ENCODE assay signal across 8 mouse cellular contexts in genomic region chr13:52582506-52582877, GRCm38 (mm10). TPM values are rescaled to one million over a fixed set of nuclear protein-coding genes. Genes with fewer than 3 reads are reported as not detected.
A peak's percentile ranks its signal among the peaks of the same experiment; 100 is the strongest.
DNase-seq lines count a peak whose midpoint lies in the region; ATAC-seq lines count a peak whose summit lies in the region.

No protein-coding gene starts in this region.

- 19% methylated on average over 9 of the region's 9 CpGs for WGBS in neural tube, embryonic 11.5 days
- 19% methylated on average over 9 of the region's 9 CpGs for WGBS in forebrain, embryonic 13.5 days
- WGBS in liver, embryonic 11.5 days: 17% methylated on average over 9 of the region's 9 CpGs

- H3K9me3 ChIP-seq in neural tube, embryonic 11.5 days (ENCODE audit: control insufficient read depth, low read length): no peaks in the 10 kb centered on the region
- no peaks in the 10 kb centered on the region for H3K9me3 ChIP-seq in forebrain, embryonic 13.5 days (replicated peaks)
- H3K9me3 ChIP-seq in liver, embryonic 11.5 days (ENCODE audit: control insufficient read depth, low read length): no peaks in the 10 kb centered on the region

- peaks cover 4% of the 10 kb centered on the region; the same call in 1 of the 2 replicates for H3K27me3 ChIP-seq in neural tube, embryonic 11.5 days (ENCODE audit: control insufficient read depth, insufficient read depth, low read length)
- peaks cover 46% of the 10 kb centered on the region for H3K27me3 ChIP-seq in forebrain, embryonic 13.5 days
- 0 out of 2 replicates have a peak, but pooled peaks cover 3% of the 10 kb centered on the region for H3K27me3 ChIP-seq in liver, embryonic 11.5 days (replicated peaks; ENCODE audit: control insufficient read depth, insufficient read depth, low read length)

- peak overlapping the region; percentile 83 for H3K4me2 ChIP-seq in neural tube, embryonic 11.5 days (ENCODE audit: low read depth)
- peak overlapping the region; percentile 96 for H3K4me2 ChIP-seq in forebrain, embryonic 13.5 days
- peak overlapping the region; percentile 86 for H3K4me2 ChIP-seq in liver, embryonic 11.5 days

- H3K27ac ChIP-seq in neural tube, embryonic 11.5 days (ENCODE audit: low read depth, low read length): no peak overlapping the region
- H3K27ac ChIP-seq in forebrain, embryonic 13.5 days: no peak overlapping the region
- H3K27ac ChIP-seq in liver, embryonic 11.5 days (ENCODE audit: low read depth, low read length): peak overlapping the region; percentile 78; the same call in 1 of the 2 replicates

- no peaks in the 10 kb centered on the region for H3K36me3 ChIP-seq in neural tube, embryonic 11.5 days (ENCODE audit: control insufficient read depth, insufficient read depth, low read length)
- no peaks in the 10 kb centered on the region for H3K36me3 ChIP-seq in forebrain, embryonic 13.5 days (ENCODE audit: poor library complexity, severe bottlenecking)
- H3K36me3 ChIP-seq in liver, embryonic 11.5 days (ENCODE audit: control insufficient read depth, insufficient read depth, low read length): no peaks in the 10 kb centered on the region

- no peak for ATAC-seq in neural tube, embryonic 11.5 days (ENCODE audit: insufficient read depth, low FRiP score, low TSS enrichment)
- no peak for ATAC-seq in forebrain, embryonic 13.5 days
- peak; percentile 39 for ATAC-seq in liver, embryonic 11.5 days (replicated peaks; ENCODE audit: low FRiP score)

- no peaks in the 10 kb centered on the region for H3K4me1 ChIP-seq in neural tube, embryonic 11.5 days (ENCODE audit: control insufficient read depth, insufficient read depth, low read length)
- H3K4me1 ChIP-seq in forebrain, embryonic 13.5 days: peaks cover 15% of the 10 kb centered on the region
- peaks cover 12% of the 10 kb centered on the region for H3K4me1 ChIP-seq in liver, embryonic 11.5 days (replicated peaks; ENCODE audit: control insufficient read depth, insufficient read depth, low read length)

- H3K4me3 ChIP-seq in neural tube, embryonic 11.5 days (ENCODE audit: low read depth, low read length): peak overlapping the region; percentile 52
- peak overlapping the region; percentile 58 for H3K4me3 ChIP-seq in forebrain, embryonic 13.5 days
- H3K4me3 ChIP-seq in liver, embryonic 11.5 days (ENCODE audit: low read depth, low read length): peak overlapping the region; percentile 66

- no peak for DNase-seq in neural tube, embryonic 11.5 days (ENCODE audit: low spot score)
- no peak for DNase-seq in neural tube, embryonic 10.5 days (ENCODE audit: extremely low spot score, low spot score)
- no peak for DNase-seq in liver, embryonic 11.5 days (ENCODE audit: low spot score)
- peak; percentile 27 for DNase-seq in retina, postnatal 1 day
- DNase-seq in urinary bladder, adult 2 months (ENCODE audit: low spot score): no peak
- no peak for DNase-seq in right cerebral cortex, postnatal 36 days (ENCODE audit: low spot score in 2 of 2)
- no peak for DNase-seq in frontal cortex, postnatal 25 days (ENCODE audit: low spot score in 2 of 2)

- no peak overlapping the region; the same call in 1 of the 2 replicates for H3K9ac ChIP-seq in neural tube, embryonic 11.5 days (ENCODE audit: low read length)
- 0 out of 2 replicates have a peak overlapping the region, but pooled peaks have one; percentile 68 for H3K9ac ChIP-seq in forebrain, embryonic 13.5 days
- H3K9ac ChIP-seq in liver, embryonic 11.5 days (ENCODE audit: low read depth, low read length): peak overlapping the region; percentile 72

RNA-seq across cellular contexts. Expression of gene Syk, which starts 0.5 kb away (rescaled TPM):
- polyA plus RNA-seq in neural tube, embryonic 11.5 days (2014; fragmentation: Nextera tagmentation; extraction: Ambion mirVana): 3.8 and 3.9 TPM in 2 replicates
- 0.81 and 1.1 TPM in 2 replicates for polyA plus RNA-seq in forebrain, embryonic 13.5 days (2015; fragmentation: Nextera tagmentation; extraction: Ambion mirVana)
- polyA plus RNA-seq in liver, embryonic 11.5 days (2014; fragmentation: Nextera tagmentation; extraction: Ambion mirVana): 10.1 and 10.7 TPM in 2 replicates
- 4.1 and 5.0 TPM in 2 replicates for polyA plus RNA-seq in urinary bladder, adult 2 months (2012; rRNA removed)

RNA-seq across cellular contexts. Expression of gene Diras2, which starts 51.4 kb away (rescaled TPM):
- 0.15 and 0.19 TPM in 2 replicates for polyA plus RNA-seq in neural tube, embryonic 11.5 days (2014; fragmentation: Nextera tagmentation; extraction: Ambion mirVana)
- 0.77 and 0.93 TPM in 2 replicates for polyA plus RNA-seq in forebrain, embryonic 13.5 days (2015; fragmentation: Nextera tagmentation; extraction: Ambion mirVana)
- 0.05 and 0.10 TPM in 2 replicates for polyA plus RNA-seq in liver, embryonic 11.5 days (2014; fragmentation: Nextera tagmentation; extraction: Ambion mirVana)
- 6.0 and 9.8 TPM in 2 replicates for polyA plus RNA-seq in urinary bladder, adult 2 months (2012; rRNA removed)
